In genomic region chr12:100516161-100516838, GRCm38 (mm10) we compare ENCODE assay signal across 17 mouse cellular contexts. TPM values are rescaled to one million over a fixed set of nuclear protein-coding genes. Genes with fewer than 3 reads are reported as not detected.
DNase-seq lines count a peak whose midpoint lies in the region; ATAC-seq and TF ChIP-seq lines count a peak whose summit lies in the region.
"Had no signal": no experiment of that assay in that cellular context is flagged by ENCODE, and none has a peak within 500 bp of the region (broad histone marks: within the 10 kb centered on the region; RNA-seq: fewer than 3 reads in every experiment).

No protein-coding gene starts in this region.

- H3K4me1 ChIP-seq in kidney, adult 2 months (ENCODE audit: control insufficient read depth, insufficient read depth, low read length) = peaks cover 36% of the 10 kb centered on the region
- H3K4me1 ChIP-seq in kidney, embryonic 15.5 days = peaks cover 36% of the 10 kb centered on the region
- peaks cover 0 to 5% of the 10 kb centered on the region in 2 experiments; a peak in 3 of 4 replicates for H3K4me1 ChIP-seq in MEL (ENCODE audit: control insufficient read depth in 1 of 2, insufficient read depth in 2 of 2, low read length in 2 of 2)
- peaks cover 51% of the 10 kb centered on the region for H3K4me1 ChIP-seq in brown adipose tissue, adult 24 weeks (ENCODE audit: control insufficient read depth, insufficient read depth, insufficient read length, low read length)

- DNase-seq in kidney, adult 2 months = peak; percentile 88
- DNase-seq in MEL (ENCODE audit: low read depth, low spot score) = peak; percentile 58
- DNase-seq in kidney, postnatal 25 days = peak; percentile 48 to 59
- no peak for DNase-seq in left cerebral cortex, postnatal 4 days
- DNase-seq in layer of hippocampus, postnatal 36 days = no peak
- DNase-seq: adrenal gland, postnatal 10 days; cerebellum, adult 9-10 months; lung, adult 18-20 months; retina, postnatal 1 day had no signal

- no peak for ATAC-seq in kidney, embryonic 15.5 days (replicated peaks; ENCODE audit: low FRiP score)
- ATAC-seq: forebrain, embryonic 14.5 days had no signal

- no peak overlapping the region for H3K4me2 ChIP-seq in kidney, embryonic 15.5 days
- H3K4me2 ChIP-seq: heart, embryonic 11.5 days; limb, embryonic 12.5 days; liver, embryonic 11.5 days; midbrain, embryonic 12.5 days; neural tube, embryonic 12.5 days had no signal

- H3K4me3 ChIP-seq in kidney, adult 2 months (ENCODE audit: insufficient read depth, low read depth, low read length) = no peak overlapping the region
- no peak overlapping the region for H3K4me3 ChIP-seq in kidney, embryonic 15.5 days (replicated peaks)
- no peak overlapping the region for H3K4me3 ChIP-seq in MEL (ENCODE audit: control insufficient read depth in 1 of 2, insufficient read depth in 1 of 2, low read depth in 2 of 2, low read length in 2 of 2)
- no peak overlapping the region for H3K4me3 ChIP-seq in brown adipose tissue, adult 24 weeks (ENCODE audit: insufficient read depth, low read depth, low read length)
- H3K4me3 ChIP-seq: limb, embryonic 12.5 days; midbrain, embryonic 12.5 days; neural tube, embryonic 12.5 days had no signal

- H3K27me3 ChIP-seq in kidney, adult 2 months (replicated peaks; ENCODE audit: control insufficient read depth, insufficient read depth, low read length) = no peaks in the 10 kb centered on the region
- no peaks in the 10 kb centered on the region for H3K27me3 ChIP-seq in kidney, embryonic 15.5 days
- no peaks in the 10 kb centered on the region for H3K27me3 ChIP-seq in MEL (ENCODE audit: control insufficient read depth in 1 of 2, insufficient read depth in 2 of 2, low read length in 2 of 2)
- H3K27me3 ChIP-seq: limb, embryonic 12.5 days; midbrain, embryonic 12.5 days; neural tube, embryonic 12.5 days had no signal

- no peak for TF ChIP-seq POLR2A in kidney, adult 2 months (IDR thresholded peaks at IDR 0.05; ENCODE audit: low read depth, low read length)
- no peak for TF ChIP-seq POLR2A in MEL (IDR thresholded peaks at IDR 0.05; ENCODE audit: control insufficient read depth in 1 of 2, insufficient read depth in 1 of 2, low read depth in 1 of 2, low read length in 2 of 2, poor library complexity in 1 of 2)

- no peak for TF ChIP-seq EP300 in MEL (IDR thresholded peaks at IDR 0.05; ENCODE audit: low read depth in 1 of 2, low read length in 2 of 2)

- no peak for TF ChIP-seq RAD21 in MEL (IDR thresholded peaks at IDR 0.05; ENCODE audit: low read depth, low read length)

- intact Hi-C loops in left cerebral cortex, postnatal 4 days (cut with DNase I) = no loop called here

- 64% methylated on average over 1 of the region's 1 CpGs for WGBS in kidney, adult 2 months
- WGBS in kidney, embryonic 15.5 days = 100% methylated on average over 1 of the region's 1 CpGs

- H3K9me3 ChIP-seq in kidney, embryonic 15.5 days (replicated peaks) = no peaks in the 10 kb centered on the region
- no peaks in the 10 kb centered on the region for H3K9me3 ChIP-seq in MEL (replicated peaks; ENCODE audit: insufficient read depth, low read length)
- H3K9me3 ChIP-seq: midbrain, embryonic 12.5 days; neural tube, embryonic 12.5 days had no signal

- peaks cover 11% of the 10 kb centered on the region for H3K79me2 ChIP-seq in MEL (ENCODE audit: control insufficient read depth, insufficient read depth, low read length, poor library complexity)

- no peak for TF ChIP-seq CTCF in kidney, adult 2 months (conservative IDR thresholded peaks at IDR 0.05; ENCODE audit: insufficient read depth, insufficient read length, low read depth, low read length)
- no peak for TF ChIP-seq CTCF in MEL (IDR thresholded peaks at IDR 0.05 in 2 of 3, conservative IDR thresholded peaks at IDR 0.05 in 1 of 3; ENCODE audit: control insufficient read depth in 1 of 3, insufficient read depth in 1 of 3, low read depth in 2 of 3, low read length in 3 of 3, poor library complexity in 1 of 3, severe bottlenecking in 1 of 3)

- no peaks in the 10 kb centered on the region for H3K36me3 ChIP-seq in kidney, adult 2 months (ENCODE audit: control insufficient read depth, insufficient read depth, low read length)
- peaks cover 8% of the 10 kb centered on the region for H3K36me3 ChIP-seq in kidney, embryonic 15.5 days
- H3K36me3 ChIP-seq in MEL (ENCODE audit: control insufficient read depth in 1 of 2, insufficient read depth in 2 of 2, low read length in 2 of 2) = peaks cover 0 to 3% of the 10 kb centered on the region in 2 experiments; a peak in 1 of 4 replicates
- H3K36me3 ChIP-seq: midbrain, embryonic 12.5 days had no signal

- no peak overlapping the region for H3K9ac ChIP-seq in kidney, embryonic 15.5 days
- no peak overlapping the region for H3K9ac ChIP-seq in MEL (ENCODE audit: control insufficient read depth, low read depth, low read length, poor library complexity, severe bottlenecking)
- H3K9ac ChIP-seq: limb, embryonic 12.5 days; midbrain, embryonic 12.5 days; neural tube, embryonic 12.5 days had no signal

- peak overlapping the region; percentile 29; the same call in 1 of the 2 replicates for H3K27ac ChIP-seq in kidney, adult 2 months (ENCODE audit: insufficient read depth, low read depth, low read length)
- H3K27ac ChIP-seq in kidney, embryonic 15.5 days = no peak overlapping the region
- H3K27ac ChIP-seq in MEL (ENCODE audit: control insufficient read depth, low read depth, low read length) = no peak overlapping the region
- H3K27ac ChIP-seq in brown adipose tissue, adult 24 weeks (replicated peaks; ENCODE audit: low read depth, low read length) = peak overlapping the region; percentile 73; the same call in 1 of the 2 replicates
- H3K27ac ChIP-seq: limb, embryonic 12.5 days; midbrain, embryonic 12.5 days; neural tube, embryonic 12.5 days had no signal

TF ChIP-seq in MEL, 35 proteins besides CTCF, POLR2A, EP300 and RAD21:
- TF ChIP-seq USF2 (IDR thresholded peaks at IDR 0.05; ENCODE audit: borderline replicate concordance in 1 of 2, insufficient read depth in 1 of 2, low read depth in 1 of 2, low read length in 2 of 2) (no peak), USF1 (IDR thresholded peaks at IDR 0.05; ENCODE audit: low read depth, low read length) (no peak), ZKSCAN1 (IDR thresholded peaks at IDR 0.05; ENCODE audit: low read depth, low read length) (no peak), ELF1 (IDR thresholded peaks at IDR 0.05; ENCODE audit: low read depth, low read length) (no peak), NELFE (IDR thresholded peaks at IDR 0.05; ENCODE audit: low read depth, low read length) (no peak), RCOR1 (IDR thresholded peaks at IDR 0.05; ENCODE audit: low read depth, low read length) (no peak), HCFC1 (IDR thresholded peaks at IDR 0.05; ENCODE audit: low read depth, low read length) (no peak), CHD1 (IDR thresholded peaks at IDR 0.05; ENCODE audit: low read depth, low read length) (no peak), MYB (IDR thresholded peaks at IDR 0.05; ENCODE audit: low read depth, low read length) (no peak)

RNA-seq across cellular contexts. Expression of gene Ttc7b, which starts 4.3 kb away (rescaled TPM):
- 42.1 and 55.5 TPM in 2 replicates for polyA plus RNA-seq in kidney, adult 2 months (2012; rRNA removed)
- 4.2 and 4.3 TPM in 2 replicates for polyA plus RNA-seq in kidney, embryonic 15.5 days (2015; fragmentation: Nextera tagmentation; extraction: Ambion mirVana)
- total RNA-seq in MEL (2012; rRNA removed) = 9.8 and 11.7 TPM in 2 replicates
- 10 to 100 TPM in 1 of 2 experiments, not detected in 1; 23.7 TPM for polyA plus RNA-seq in MEL (2012; ENCODE audit: insufficient read depth in 1 of 2, insufficient read length in 2 of 2, low read depth in 1 of 2, low replicate concordance in 2 of 2, missing spikeins in 1 of 2)
- polyA plus RNA-seq in brown adipose tissue, adult 24 weeks (2012; ENCODE audit: insufficient read depth, insufficient read length, missing spikeins) = 37.7 and 42.9 TPM in 2 replicates
- total RNA-seq in left cerebral cortex, postnatal 4 days (2021) = 10 to 100 TPM; 78.9 to 85.6 TPM
- total RNA-seq in layer of hippocampus, postnatal 36 days (2021) = 100 to 1,000 TPM; 160 to 183 TPM

Comparison
In these comparisons a context has a peak if more than half of its experiments do, and no peak if none do; other contexts are left out.
1. H3K27ac ChIP-seq: peak in kidney, adult 2 months (single experiment) and brown adipose tissue, adult 24 weeks (single experiment); none in kidney, embryonic 15.5 days (single experiment) and MEL (single experiment).
2. DNase-seq: peak in kidney, adult 2 months (single experiment), MEL (single experiment) and kidney, postnatal 25 days (2 of 2); none in left cerebral cortex, postnatal 4 days (single experiment) and layer of hippocampus, postnatal 36 days (0 of 2).